Mouse (Mus musculus) thymus, adult 18-20 months (tissue): Measurements from ENCODE around the gene Hmgn2.
A peak's percentile ranks its signal among the peaks of the same experiment; 100 is the strongest.
"Not testable (repeated sequence)": the region's sequence is repeated elsewhere in the genome, so short reads cannot be mapped to it uniquely, and the experiment has no call there.

Experiments used
- DNase-seq, 2 experiments: peaks; one replicate each; pipeline ENCODE4 v3.0.0; 2022; ENCODE audit warnings: mixed read lengths in 2 of 2

Hmgn2 gene

GRCm38 (mm10) chr4:133968150-133968921, at the start of gene Hmgn2:
Gene Hmgn2, minus strand, starts transcription at chr4:133968650.
- peak; percentile 44 to 57 for DNase-seq

GRCm38 (mm10) chr4:134017201-134017865, 48.9 kb upstream of the Hmgn2 start:
- no peak for DNase-seq

GRCm38 (mm10) chr4:134016767-134017166, 48.3 kb upstream of the Hmgn2 start:
- no peak for DNase-seq

GRCm38 (mm10) chr4:134016208-134016607, 47.8 kb upstream of the Hmgn2 start:
- no peak for DNase-seq

- DNase-seq = no peak
Measured at GRCm38 (mm10) chr4:134012858-134013528, 44.5 kb upstream of the Hmgn2 start.

GRCm38 (mm10) chr4:134011450-134012414, 43.3 kb upstream of the Hmgn2 start:
- no peak for DNase-seq

- DNase-seq = no peak
Measured at GRCm38 (mm10) chr4:134009709-134010108, 41.3 kb upstream of the Hmgn2 start.

GRCm38 (mm10) chr4:134006845-134007244, 38.4 kb upstream of the Hmgn2 start:
- DNase-seq = no peak

- DNase-seq = no peak
Measured at GRCm38 (mm10) chr4:134005581-134006358, 37.3 kb upstream of the Hmgn2 start.

GRCm38 (mm10) chr4:134002903-134003302, 34.5 kb upstream of the Hmgn2 start:
- DNase-seq = no peak

- no peak for DNase-seq
Measured at GRCm38 (mm10) chr4:134002246-134002645, 33.8 kb upstream of the Hmgn2 start.

- no peak for DNase-seq
Measured at GRCm38 (mm10) chr4:134001710-134002109, 33.3 kb upstream of the Hmgn2 start.

- peak; percentile 87 to 91 for DNase-seq
Measured at GRCm38 (mm10) chr4:134000466-134001438, 32.3 kb upstream of the Hmgn2 start, which contains the start of gene Dhdds. Gene Dhdds, minus strand, starts transcription at chr4:134000918.

- DNase-seq = no peak
Measured at GRCm38 (mm10) chr4:133994697-133995096, 26.2 kb upstream of the Hmgn2 start.

- no peak for DNase-seq
Measured at GRCm38 (mm10) chr4:133991087-133991660, 22.7 kb upstream of the Hmgn2 start.

- no peak for DNase-seq
Measured at GRCm38 (mm10) chr4:133990035-133990434, 21.6 kb upstream of the Hmgn2 start.

GRCm38 (mm10) chr4:133988289-133988688, 19.8 kb upstream of the Hmgn2 start:
- DNase-seq = not testable (repeated sequence)

- no peak for DNase-seq
Measured at GRCm38 (mm10) chr4:133982936-133983335, 14.5 kb upstream of the Hmgn2 start.

GRCm38 (mm10) chr4:133980496-133980895, 12.0 kb upstream of the Hmgn2 start:
- no peak for DNase-seq
